Comparison of ENCODE assay signal across 9 mouse cellular contexts in the genomic region with DNA sequence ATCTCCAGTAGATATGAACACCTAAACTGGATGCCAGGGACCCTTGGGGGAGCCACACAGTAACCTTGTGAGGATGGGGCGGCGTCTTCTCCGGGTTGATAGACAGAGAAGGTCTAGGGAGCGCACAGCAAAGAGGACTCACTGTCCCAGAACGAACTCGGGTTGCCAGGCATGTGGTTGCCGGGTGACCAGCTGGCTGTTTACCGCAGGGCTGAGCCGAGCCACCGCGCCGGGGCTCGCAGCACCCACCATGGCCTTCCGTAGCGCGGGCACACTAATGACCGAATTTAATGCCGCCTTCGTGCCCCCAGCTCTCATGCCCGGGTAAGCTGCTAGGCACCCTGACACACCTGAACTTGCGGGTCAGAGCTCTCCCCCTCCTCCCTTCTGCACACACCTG. TPM values are rescaled to one million over a fixed set of nuclear protein-coding genes. Genes with fewer than 3 reads are reported as not detected.
DNase-seq lines count a peak whose midpoint lies in the region; ATAC-seq lines count a peak whose summit lies in the region.
"Had no signal": no experiment of that assay in that cellular context is flagged by ENCODE, and none has a peak within 500 bp of the region (broad histone marks: within the 10 kb centered on the region; RNA-seq: fewer than 3 reads in every experiment).

A gene (plus strand): TSS at position 187 of the 400 bp plus-strand sequence.

- H3K4me3 ChIP-seq in kidney, embryonic 14.5 days (ENCODE audit: low read length): peak within 1 kb of the TSS; percentile 31
- peak within 1 kb of the TSS; percentile 39 for H3K4me3 ChIP-seq in forebrain, embryonic 16.5 days (replicated peaks; ENCODE audit: low read length)
- peak within 1 kb of the TSS; percentile 14; the same call in 1 of the 2 replicates for H3K4me3 ChIP-seq in limb, embryonic 11.5 days (ENCODE audit: low read depth, low read length)

- peak; percentile 50; the same call in 1 of the 2 replicates for ATAC-seq in kidney, embryonic 14.5 days (ENCODE audit: low FRiP score, low TSS enrichment)
- peak; percentile 15 for ATAC-seq in forebrain, embryonic 16.5 days
- ATAC-seq in limb, embryonic 11.5 days (ENCODE audit: insufficient number of reproducible peaks, low FRiP score, low TSS enrichment, low read depth): no peak
- no peak for ATAC-seq in megakaryocyte progenitor cell, adult 5-6 weeks (replicated peaks; ENCODE audit: poor library complexity)

- H3K9ac ChIP-seq in kidney, embryonic 14.5 days (ENCODE audit: low read depth, low read length): no peak within 1 kb of the TSS
- peak within 1 kb of the TSS; percentile 42; the same call in 1 of the 2 replicates for H3K9ac ChIP-seq in forebrain, embryonic 16.5 days (replicated peaks; ENCODE audit: low read depth, low read length)
- H3K9ac ChIP-seq in limb, embryonic 11.5 days (ENCODE audit: low read length): no peak within 1 kb of the TSS

- H3K36me3 ChIP-seq in kidney, embryonic 14.5 days (ENCODE audit: control insufficient read depth, insufficient read depth, low read length): no peaks in the 10 kb centered on the region
- H3K36me3 ChIP-seq in forebrain, embryonic 16.5 days (ENCODE audit: control insufficient read depth, insufficient read depth): no peaks in the 10 kb centered on the region
- H3K36me3 ChIP-seq in limb, embryonic 11.5 days (ENCODE audit: control insufficient read depth, insufficient read depth, low read length): no peaks in the 10 kb centered on the region

- H3K4me1 ChIP-seq in kidney, embryonic 14.5 days (ENCODE audit: control insufficient read depth, insufficient read depth, low read length): no peaks in the 10 kb centered on the region; the same call in 1 of the 2 replicates
- peaks cover 28% of the 10 kb centered on the region for H3K4me1 ChIP-seq in forebrain, embryonic 16.5 days (replicated peaks; ENCODE audit: control insufficient read depth, insufficient read depth, low read length)
- H3K4me1 ChIP-seq in limb, embryonic 11.5 days (ENCODE audit: control insufficient read depth, insufficient read depth, low read length): 0 out of 2 replicates have a peak, but pooled peaks cover 2% of the 10 kb centered on the region

- WGBS in kidney, embryonic 14.5 days: 12% methylated on average over 21 of the region's 21 CpGs
- 16% methylated on average over 21 of the region's 21 CpGs for WGBS in forebrain, embryonic 16.5 days
- WGBS in limb, embryonic 11.5 days: 16% methylated on average over 21 of the region's 21 CpGs

- no peak within 1 kb of the TSS for H3K27ac ChIP-seq in kidney, embryonic 14.5 days (ENCODE audit: low read depth, low read length)
- H3K27ac ChIP-seq in forebrain, embryonic 16.5 days (ENCODE audit: low read length): peak within 1 kb of the TSS; percentile 9
- H3K27ac ChIP-seq in limb, embryonic 11.5 days (replicated peaks; ENCODE audit: low read depth, low read length): no peak within 1 kb of the TSS

- no peaks in the 10 kb centered on the region for H3K9me3 ChIP-seq in kidney, embryonic 14.5 days (ENCODE audit: control insufficient read depth, low read length)
- H3K9me3 ChIP-seq in forebrain, embryonic 16.5 days (ENCODE audit: control insufficient read depth, low read length): no peaks in the 10 kb centered on the region
- no peaks in the 10 kb centered on the region for H3K9me3 ChIP-seq in limb, embryonic 11.5 days (ENCODE audit: control insufficient read depth, low read length)

- DNase-seq in kidney, adult 18-20 months: no peak
- peak; percentile 39 for DNase-seq in Muller cell, postnatal 12 days (ENCODE audit: inconsistent ontology term)
- DNase-seq in limb, embryonic 11.5 days (ENCODE audit: low spot score): no peak
- no peak for DNase-seq in gastrocnemius, adult 18-20 months (ENCODE audit: low spot score)
- no peak for DNase-seq in right cerebral cortex, postnatal 25 days

- peak within 1 kb of the TSS; percentile 50 for H3K4me2 ChIP-seq in kidney, embryonic 14.5 days (replicated peaks; ENCODE audit: low read depth, low read length)
- peak within 1 kb of the TSS; percentile 60 for H3K4me2 ChIP-seq in forebrain, embryonic 16.5 days (ENCODE audit: low read length)
- peak within 1 kb of the TSS; percentile 41 for H3K4me2 ChIP-seq in limb, embryonic 11.5 days (ENCODE audit: low read depth, severe bottlenecking)

- H3K27me3 ChIP-seq in kidney, embryonic 14.5 days (ENCODE audit: control insufficient read depth, insufficient read depth, low read length): 0 out of 2 replicates have a peak, but pooled peaks cover 3% of the 10 kb centered on the region
- H3K27me3 ChIP-seq in forebrain, embryonic 16.5 days (replicated peaks; ENCODE audit: control insufficient read depth, insufficient read depth, low read length): 0 out of 2 replicates have a peak, but pooled peaks cover 3% of the 10 kb centered on the region
- H3K27me3 ChIP-seq in limb, embryonic 11.5 days (ENCODE audit: control insufficient read depth, insufficient read depth, low read length): peaks cover 17% of the 10 kb centered on the region

RNA-seq across cellular contexts. Expression of the gene that starts here (rescaled TPM):
- polyA plus RNA-seq in kidney, embryonic 14.5 days (2014; fragmentation: Nextera tagmentation; extraction: Ambion mirVana): not detected in 2 replicates
- 0.71 and 0.94 TPM in 2 replicates for polyA plus RNA-seq in forebrain, embryonic 16.5 days (2015; fragmentation: Nextera tagmentation; extraction: Ambion mirVana)
- polyA plus RNA-seq in limb, embryonic 11.5 days (2014; fragmentation: Nextera tagmentation; extraction: Ambion mirVana): not detected in 2 replicates
- total RNA-seq in megakaryocyte progenitor cell, adult 5-6 weeks (2015): not detected in 2 replicates
- total RNA-seq in megakaryocyte progenitor cell, adult 5-6 weeks (2017): not detected in 2 replicates
- total RNA-seq in gastrocnemius, adult 18-20 months (2021): not detected
- total RNA-seq: MEL had no signal

Comparison
In these comparisons a context has a peak if more than half of its experiments do, and no peak if none do; other contexts are left out.
1. Peak in ATAC-seq, H3K4me3 ChIP-seq and H3K4me2 ChIP-seq in kidney, embryonic 14.5 days; RNA of the gene not detected or under 1 TPM.
2. Peak in ATAC-seq, H3K4me3 ChIP-seq, H3K27ac ChIP-seq, H3K9ac ChIP-seq and H3K4me2 ChIP-seq in forebrain, embryonic 16.5 days; RNA of the gene not detected or under 1 TPM.